Mouse (Mus musculus): ENCODE results near the gene Kcnmb1. TPM values are rescaled to one million over a fixed set of nuclear protein-coding genes. Genes with fewer than 3 reads are reported as not detected.

The Kcnmb1 gene
- total and polyA plus RNA-seq, 3 experiments = 0.04 to 0.49 (median 0.09) TPM

GRCm38 (mm10) chr11:34000416-34000815 is 37.6 kb downstream of the Kcnmb1 start:
- no peaks in the 10 kb centered on the region for H3K36me3 ChIP-seq (replicated peaks in 1 of 2; ENCODE audit: control insufficient read depth in 1 of 2, insufficient read depth in 1 of 2, low read length in 1 of 2)
- H3K9me3 ChIP-seq (replicated peaks; ENCODE audit: low read length) = no peaks in the 10 kb centered on the region
- no peak overlapping the region for H3K4me2 ChIP-seq (ENCODE audit: insufficient read depth, low read depth, poor library complexity, severe bottlenecking)
- H3K27me3 ChIP-seq (replicated peaks) = no peaks in the 10 kb centered on the region
- no peak overlapping the region for H3K27ac ChIP-seq (ENCODE audit: insufficient read depth, low read depth)
- TF ChIP-seq JUND (conservative IDR thresholded peaks at IDR 0.05; ENCODE audit: low read depth, low read length) (no peak), RAD21 (IDR thresholded peaks at IDR 0.05; ENCODE audit: low read depth, low read length) (no peak), NELFE (IDR thresholded peaks at IDR 0.05; ENCODE audit: low read depth, low read length) (no peak), ZKSCAN1 (IDR thresholded peaks at IDR 0.05; ENCODE audit: borderline replicate concordance, low read depth, low read length) (no peak), JUN (IDR thresholded peaks at IDR 0.05; ENCODE audit: insufficient read depth, low read depth, low read length) (no peak), MAFK (IDR thresholded peaks at IDR 0.05; ENCODE audit: insufficient replicate concordance, low read length) (no peak), ZMIZ1 (IDR thresholded peaks at IDR 0.05; ENCODE audit: low read depth, low read length) (no peak), SMC3 (IDR thresholded peaks at IDR 0.05; ENCODE audit: low read depth, low read length) (no peak), GABPA (IDR thresholded peaks at IDR 0.05; ENCODE audit: insufficient replicate concordance, low read depth, low read length) (no peak), MAZ (IDR thresholded peaks at IDR 0.05; ENCODE audit: low read depth, low read length) (no peak), UBTF (IDR thresholded peaks at IDR 0.05; ENCODE audit: low read depth, low read length) (no peak), IRF4 (IDR thresholded peaks at IDR 0.05; ENCODE audit: low read depth, low read length) (no peak), USF1 (IDR thresholded peaks at IDR 0.05; ENCODE audit: low read depth, low read length) (no peak)
- in situ Hi-C loops (cut with MboI; ENCODE audit: low pct_ligation_motif_present, low pct_unique_long_range_greater_than_20kb, low sequenced_read_pairs) = loop anchor here (10.0 kb wide), 1 partner anchor 74 kb away; no protein-coding TSS in a partner anchor
- no peak overlapping the region for H3K9ac ChIP-seq (ENCODE audit: insufficient read depth, low read depth)
- dilution Hi-C loops (cut with MboI; ENCODE audit: extremely low pct_ligation_motif_present, extremely low pct_unique_long_range_greater_than_20kb, low sequenced_read_pairs) = no loop called here
- no peaks in the 10 kb centered on the region for H3K79me2 ChIP-seq (replicated peaks; ENCODE audit: control insufficient read depth, extremely low read depth, insufficient read depth, poor library complexity, severe bottlenecking)
- no peak overlapping the region for H3K4me3 ChIP-seq (replicated peaks in 1 of 3; ENCODE audit: low read depth in 2 of 3, low read length in 2 of 3, poor library complexity in 1 of 3)
- no peak for DNase-seq (ENCODE audit: extremely low read depth)
- peaks cover 0 to 43% of the 10 kb centered on the region in 2 experiments; a peak in 2 of 4 replicates for H3K4me1 ChIP-seq (ENCODE audit: control insufficient read depth in 1 of 2, insufficient read depth in 2 of 2)

GRCm38 (mm10) chr11:34001938-34002592 is 39.3 kb downstream of the Kcnmb1 start:
- DNase-seq (ENCODE audit: extremely low read depth) = peak; percentile 83
- H3K9ac ChIP-seq (ENCODE audit: insufficient read depth, low read depth) = no peak overlapping the region
- H3K79me2 ChIP-seq (replicated peaks; ENCODE audit: control insufficient read depth, extremely low read depth, insufficient read depth, poor library complexity, severe bottlenecking) = no peaks in the 10 kb centered on the region
- H3K27me3 ChIP-seq (replicated peaks) = no peaks in the 10 kb centered on the region
- peaks cover 0 to 40% of the 10 kb centered on the region in 2 experiments; a peak in 2 of 4 replicates for H3K4me1 ChIP-seq (ENCODE audit: control insufficient read depth in 1 of 2, insufficient read depth in 2 of 2)
- TF ChIP-seq NELFE (IDR thresholded peaks at IDR 0.05; ENCODE audit: low read depth, low read length) (0 out of 2 replicates have a peak, but pooled peaks have one; percentile 29), SIN3A (IDR thresholded peaks at IDR 0.05; ENCODE audit: low read length) (no peak), IRF4 (IDR thresholded peaks at IDR 0.05; ENCODE audit: low read depth, low read length) (peak; percentile 28; the same call in 1 of the 2 replicates), ELF1 (IDR thresholded peaks at IDR 0.05; ENCODE audit: low read depth, low read length) (0 out of 2 replicates have a peak, but pooled peaks have one; percentile 25), MAZ (IDR thresholded peaks at IDR 0.05; ENCODE audit: low read depth, low read length) (0 out of 2 replicates have a peak, but pooled peaks have one; percentile 38), RAD21 (IDR thresholded peaks at IDR 0.05; ENCODE audit: low read depth, low read length) (peak; percentile 96), EP300 (IDR thresholded peaks at IDR 0.05; ENCODE audit: low read length) (peak; percentile 27; the same call in 1 of the 2 replicates), CTCF (conservative IDR thresholded peaks at IDR 0.05 in 1 of 2, IDR thresholded peaks at IDR 0.05 in 1 of 2; ENCODE audit: low read depth in 2 of 2, low read length in 2 of 2) (peak; percentile 91 to 97), ZMIZ1 (IDR thresholded peaks at IDR 0.05; ENCODE audit: low read depth, low read length) (no peak), SMC3 (IDR thresholded peaks at IDR 0.05; ENCODE audit: low read depth, low read length) (peak; percentile 97), MXI1 (IDR thresholded peaks at IDR 0.05; ENCODE audit: low read depth, low read length) (no peak), NRF1 (IDR thresholded peaks at IDR 0.05; ENCODE audit: low read depth, low read length) (peak; percentile 13; the same call in 1 of the 2 replicates), ZC3H11A (IDR thresholded peaks at IDR 0.05; ENCODE audit: low read depth, low read length) (peak; percentile 83), TCF12 (IDR thresholded peaks at IDR 0.05; ENCODE audit: low read depth, low read length) (no peak), MAFK (IDR thresholded peaks at IDR 0.05; ENCODE audit: insufficient replicate concordance, low read length) (peak; percentile 38; the same call in 1 of the 2 replicates), MYC (IDR thresholded peaks at IDR 0.05; ENCODE audit: low read depth, low read length) (0 out of 2 replicates have a peak, but pooled peaks have one; percentile 48), CHD2 (IDR thresholded peaks at IDR 0.05; ENCODE audit: low read length) (no peak)
- H3K9me3 ChIP-seq (replicated peaks; ENCODE audit: low read length) = no peaks in the 10 kb centered on the region
- H3K4me3 ChIP-seq (replicated peaks in 1 of 3; ENCODE audit: low read depth in 2 of 3, low read length in 2 of 3, poor library complexity in 1 of 3) = no peak overlapping the region
- in situ Hi-C loops (cut with MboI; ENCODE audit: low pct_ligation_motif_present, low pct_unique_long_range_greater_than_20kb, low sequenced_read_pairs) (loop anchor here (10.0 kb wide), 1 partner anchor 73 kb away; no protein-coding TSS in a partner anchor), dilution Hi-C loops (cut with MboI; ENCODE audit: extremely low pct_ligation_motif_present, extremely low pct_unique_long_range_greater_than_20kb, low sequenced_read_pairs) (no loop called here)
- H3K36me3 ChIP-seq (replicated peaks in 1 of 2; ENCODE audit: control insufficient read depth in 1 of 2, insufficient read depth in 1 of 2, low read length in 1 of 2) = no peaks in the 10 kb centered on the region
- no peak overlapping the region for H3K27ac ChIP-seq (ENCODE audit: insufficient read depth, low read depth)
- no peak overlapping the region; the same call in 1 of the 2 replicates for H3K4me2 ChIP-seq (ENCODE audit: insufficient read depth, low read depth, poor library complexity, severe bottlenecking)

Measured in CH12.LX (cell line).